Comparison of ENCODE assay signal across 9 mouse cellular contexts in genomic region chrX:5468022-5468421, GRCm38 (mm10). TPM values are rescaled to one million over a fixed set of nuclear protein-coding genes. Genes with fewer than 3 reads are reported as not detected.
DNase-seq lines count a peak whose midpoint lies in the region; ATAC-seq and TF ChIP-seq lines count a peak whose summit lies in the region.
"Had no signal": no experiment of that assay in that cellular context is flagged by ENCODE, and none has a peak within 500 bp of the region (broad histone marks: within the 10 kb centered on the region; RNA-seq: fewer than 3 reads in every experiment).

No protein-coding gene starts in this region.

- WGBS in forebrain, embryonic 15.5 days = 19% methylated on average over 24 of the region's 24 CpGs
- WGBS in midbrain, embryonic 11.5 days = 16% methylated on average over 24 of the region's 24 CpGs

- intact Hi-C loops in gastrocnemius, adult 2 months (cut with DNase I) = no loop called here

- H3K4me3 ChIP-seq in forebrain, embryonic 15.5 days = peak overlapping the region; percentile 18
- H3K4me3 ChIP-seq in midbrain, embryonic 11.5 days (ENCODE audit: low read depth, low read length) = no peak overlapping the region
- no peak overlapping the region for H3K4me3 ChIP-seq in gastrocnemius, adult 2 months
- H3K4me3 ChIP-seq: liver, embryonic 15.5 days had no signal

- H3K27ac ChIP-seq in forebrain, embryonic 15.5 days (replicated peaks) = no peak overlapping the region
- H3K27ac ChIP-seq in midbrain, embryonic 11.5 days (ENCODE audit: low read depth, low read length) = no peak overlapping the region
- H3K27ac ChIP-seq in gastrocnemius, adult 2 months = no peak overlapping the region
- H3K27ac ChIP-seq: liver, embryonic 15.5 days had no signal

- H3K4me1 ChIP-seq in forebrain, embryonic 15.5 days = no peaks in the 10 kb centered on the region
- H3K4me1 ChIP-seq in midbrain, embryonic 11.5 days (ENCODE audit: control insufficient read depth, insufficient read depth, low read length) = no peaks in the 10 kb centered on the region
- H3K4me1 ChIP-seq: liver, embryonic 15.5 days had no signal

- no peak for ATAC-seq in forebrain, embryonic 15.5 days (replicated peaks)
- ATAC-seq in midbrain, embryonic 11.5 days (ENCODE audit: low FRiP score) = no peak

- H3K9me3 ChIP-seq in forebrain, embryonic 15.5 days = no peaks in the 10 kb centered on the region
- H3K9me3 ChIP-seq in midbrain, embryonic 11.5 days (ENCODE audit: control insufficient read depth, low read length) = no peaks in the 10 kb centered on the region
- H3K9me3 ChIP-seq: liver, embryonic 15.5 days had no signal

- no peaks in the 10 kb centered on the region for H3K36me3 ChIP-seq in forebrain, embryonic 15.5 days
- H3K36me3 ChIP-seq in midbrain, embryonic 11.5 days (ENCODE audit: control insufficient read depth, insufficient read depth, low read length) = no peaks in the 10 kb centered on the region
- H3K36me3 ChIP-seq: liver, embryonic 15.5 days had no signal

- H3K4me2 ChIP-seq in forebrain, embryonic 15.5 days (replicated peaks) = peak overlapping the region; percentile 22; the same call in 1 of the 2 replicates
- peak overlapping the region; percentile 30 for H3K4me2 ChIP-seq in midbrain, embryonic 11.5 days
- H3K4me2 ChIP-seq: liver, embryonic 15.5 days had no signal

- TF ChIP-seq CTCF in gastrocnemius, adult 2 months (IDR thresholded peaks at IDR 0.05) = no peak

- H3K27me3 ChIP-seq in forebrain, embryonic 15.5 days = no peaks in the 10 kb centered on the region
- H3K27me3 ChIP-seq in midbrain, embryonic 11.5 days (ENCODE audit: control insufficient read depth, insufficient read depth, low read length) = no peaks in the 10 kb centered on the region
- H3K27me3 ChIP-seq: liver, embryonic 15.5 days had no signal

- peak; percentile 12 for DNase-seq in right cerebral cortex, adult 18-20 months
- DNase-seq in right cerebral cortex, postnatal 36 days (ENCODE audit: low spot score in 2 of 2) = no peak
- peak; percentile 75 for DNase-seq in midbrain, embryonic 11.5 days (ENCODE audit: low spot score, missing footprints)
- no peak for DNase-seq in gastrocnemius, adult 2 months
- DNase-seq in kidney, postnatal 14 days = no peak
- no peak for DNase-seq in ovary, postnatal 14 days (ENCODE audit: low spot score)

- no peak overlapping the region for H3K9ac ChIP-seq in forebrain, embryonic 15.5 days (replicated peaks)
- no peak overlapping the region for H3K9ac ChIP-seq in midbrain, embryonic 11.5 days (ENCODE audit: low read length)
- H3K9ac ChIP-seq: liver, embryonic 15.5 days had no signal

RNA-seq across cellular contexts. Expression of gene Mycs, which starts 1.0 kb away (rescaled TPM):
- not detected in 2 replicates for polyA plus RNA-seq in forebrain, embryonic 15.5 days (2015; fragmentation: Nextera tagmentation; extraction: Ambion mirVana)
- not detected in 2 replicates for polyA plus RNA-seq in midbrain, embryonic 11.5 days (2014; fragmentation: Nextera tagmentation; extraction: Ambion mirVana)
- total RNA-seq in gastrocnemius, adult 2 months (2021) = not detected
- polyA plus RNA-seq: gonadal fat pad, adult 2 months; liver, embryonic 15.5 days had no signal

Comparison
In these comparisons a context has a peak if more than half of its experiments do, and no peak if none do; other contexts are left out.
1. DNase-seq: peak in right cerebral cortex, adult 18-20 months (single experiment) and midbrain, embryonic 11.5 days (single experiment); none in right cerebral cortex, postnatal 36 days (0 of 2), gastrocnemius, adult 2 months (single experiment), kidney, postnatal 14 days (single experiment) and ovary, postnatal 14 days (single experiment).